Mouse (Mus musculus) hindbrain, postnatal 0 days (tissue): ENCODE measurements at regions not wholly inside any gene's neighbourhood (a gene's known extent, or its start where the extent isn't known, plus 50 kb on each side); places are given as distances from the start of the nearest gene placed in this dataset.

Experiments used
- ATAC-seq: fragments of 200-750 bp; cut with Nextera tagmentation; 2 replicates; pipeline ENCODE4 v1.8.0; 2017; ENCODE audit warnings: mild to moderate bottlenecking, moderate TSS enrichment, moderate library complexity
- DNase-seq: peaks from one replicate; pipeline ENCODE4 v3.0.0-alpha.2; 2015; ENCODE audit warnings: low spot score
- H3K27ac ChIP-seq: fragments of 300-500 bp; sonication (generic); 2 replicates; pipeline ENCODE4 v1.5.1; 2014; ENCODE audit warnings: mild to moderate bottlenecking
- H3K27me3 ChIP-seq: fragments of 300-500 bp; sonication (generic); 2 replicates; pipeline ENCODE4 v1.6.1; 2014; ENCODE audit warnings: low read length, mixed read lengths; ENCODE audit not compliant: insufficient read depth
- H3K36me3 ChIP-seq: fragments of 300-500 bp; sonication (generic); 2 replicates; pipeline ENCODE4 v1.6.1; 2014; ENCODE audit warnings: low read length, mixed read lengths; ENCODE audit not compliant: insufficient read depth
- H3K4me1 ChIP-seq: fragments of 300-500 bp; sonication (generic); 2 replicates; pipeline ENCODE4 v1.6.1; 2014; ENCODE audit warnings: antibody characterized with exemption, low read length, mixed read lengths; ENCODE audit not compliant: insufficient read depth
- H3K4me2 ChIP-seq: fragments of 300-500 bp; sonication (generic); 2 replicates; pipeline ENCODE4 v1.6.1; 2014; ENCODE audit warnings: low read depth, mild to moderate bottlenecking, low read length, moderate library complexity, mixed read lengths
- H3K4me3 ChIP-seq: fragments of 300-500 bp; sonication (generic); 2 replicates; pipeline ENCODE4 v1.5.1; 2014; ENCODE audit warnings: low read length
- H3K9ac ChIP-seq: fragments of 300-500 bp; sonication (generic); replicated peaks from 2 replicates; pipeline ENCODE4 v1.6.1; 2014; ENCODE audit warnings: mild to moderate bottlenecking, low read length, moderate library complexity, mixed read lengths
- H3K9me3 ChIP-seq: fragments of 300-500 bp; sonication (generic); 2 replicates; pipeline ENCODE4 v1.6.1; 2016; ENCODE audit warnings: low read length, mixed read lengths
- CTCF ChIP-seq: IDR thresholded peaks from 2 replicates; pipeline ENCODE4 v1.5.1; 2016; ENCODE audit warnings: antibody characterized with exemption, control low read depth, low read depth
- WGBS: fragments of 180-500 bp; shearing (Covaris S2); extraction: QIAGEN DNeasy Blood & Tissue Kit; methylation state at CpG from one replicate; pipeline ENCODE4 v1.1.7; 2014; 5-methylcytosine and 5-hydroxymethylcytosine counted together

DNA sequence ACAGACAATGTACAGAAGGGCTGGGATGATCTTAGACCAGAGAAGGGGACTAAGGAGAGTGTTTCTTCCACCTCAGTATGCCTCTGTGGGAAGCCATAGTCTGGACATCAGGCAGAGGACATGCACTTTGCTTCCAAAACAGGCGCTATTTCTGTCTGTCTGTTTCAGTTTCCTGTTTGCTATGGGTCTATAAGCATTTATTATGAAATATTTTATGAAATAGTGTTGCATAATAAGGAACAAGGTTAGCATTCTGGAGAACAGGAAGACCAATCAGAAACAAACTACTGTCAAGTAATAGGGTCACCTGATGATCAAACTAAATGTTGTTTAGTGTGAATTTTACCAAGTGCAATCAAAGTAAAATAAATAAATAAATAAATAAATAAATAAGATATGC lies 160.4 kb upstream of the Gm10192 start:
- Histone ChIP-seq H3K27me3 (no peaks in the 10 kb centered on the region), H3K9me3 (no peaks in the 10 kb centered on the region), H3K4me3 (no peak overlapping the region), H3K4me1 (no peaks in the 10 kb centered on the region), H3K9ac (no peak overlapping the region), H3K4me2 (no peak overlapping the region), H3K27ac (no peak overlapping the region), H3K36me3 (no peaks in the 10 kb centered on the region)
- WGBS = 92% methylated on average over 1 of the region's 1 CpGs
- TF ChIP-seq CTCF = no peak
- DNase-seq (no peak), ATAC-seq (no peak)
